In the genomic region with DNA sequence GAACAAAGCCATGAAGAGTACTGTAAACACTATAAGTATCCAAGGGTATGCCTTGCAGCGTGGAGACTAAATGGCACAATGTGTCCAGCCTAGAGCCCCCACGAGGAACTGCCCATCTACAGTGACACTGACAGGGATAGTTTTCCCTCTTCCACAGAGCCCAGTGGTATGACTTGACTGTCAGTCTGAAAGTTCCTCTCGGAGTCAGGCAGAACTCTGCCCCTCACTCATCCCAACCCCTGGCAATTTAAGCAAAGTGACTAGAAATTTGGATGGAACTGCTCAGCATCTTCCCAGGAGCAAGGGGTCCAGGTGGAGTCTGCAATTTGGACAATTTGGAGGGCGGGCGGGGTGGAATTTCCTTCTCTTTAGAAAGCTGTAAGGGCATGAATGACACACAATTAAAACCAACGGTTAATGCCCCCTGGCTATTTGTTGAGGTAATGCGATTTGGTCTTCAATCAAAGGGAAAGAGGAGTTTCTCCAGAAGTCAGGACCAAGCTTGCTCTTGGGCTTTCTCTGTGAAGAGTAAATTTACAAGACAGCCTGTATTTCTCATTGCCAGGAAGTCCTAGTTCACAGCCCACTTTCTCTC, we compare ENCODE assay signal across 17 mouse cellular contexts. TPM values are rescaled to one million over a fixed set of nuclear protein-coding genes. Genes with fewer than 3 reads are reported as not detected.
DNase-seq lines count a peak whose midpoint lies in the region; ATAC-seq and TF ChIP-seq lines count a peak whose summit lies in the region.
"Had no signal": no experiment of that assay in that cellular context is flagged by ENCODE, and none has a peak within 500 bp of the region (broad histone marks: within the 10 kb centered on the region; RNA-seq: fewer than 3 reads in every experiment).

No protein-coding gene starts in this region.

- no peak overlapping the region for H3K4me2 ChIP-seq in forebrain, embryonic 14.5 days (ENCODE audit: low read length)
- no peak overlapping the region for H3K4me2 ChIP-seq in forebrain, embryonic 16.5 days (ENCODE audit: low read length)
- H3K4me2 ChIP-seq in lung, embryonic 14.5 days, result no peak overlapping the region
- no peak overlapping the region for H3K4me2 ChIP-seq in stomach, embryonic 15.5 days
- H3K4me2 ChIP-seq: midbrain, embryonic 12.5 days had no signal

- H3K4me3 ChIP-seq in forebrain, embryonic 14.5 days (ENCODE audit: low read depth, low read length), result no peak overlapping the region
- H3K4me3 ChIP-seq in forebrain, embryonic 16.5 days (replicated peaks; ENCODE audit: low read length), result no peak overlapping the region
- no peak overlapping the region for H3K4me3 ChIP-seq in lung, embryonic 14.5 days (ENCODE audit: low read depth, low read length)
- 0 out of 2 replicates have a peak overlapping the region, but pooled peaks have one; percentile 48 for H3K4me3 ChIP-seq in stomach, embryonic 15.5 days (replicated peaks)
- H3K4me3 ChIP-seq: midbrain, embryonic 12.5 days had no signal

- no peaks in the 10 kb centered on the region for H3K9me3 ChIP-seq in forebrain, embryonic 14.5 days (replicated peaks; ENCODE audit: control insufficient read depth, low read length)
- H3K9me3 ChIP-seq in forebrain, embryonic 16.5 days (ENCODE audit: control insufficient read depth, low read length), result no peaks in the 10 kb centered on the region
- H3K9me3 ChIP-seq in lung, embryonic 14.5 days (ENCODE audit: low read depth, low read length), result no peaks in the 10 kb centered on the region
- no peaks in the 10 kb centered on the region for H3K9me3 ChIP-seq in stomach, embryonic 15.5 days
- H3K9me3 ChIP-seq: midbrain, embryonic 12.5 days had no signal

- H3K27me3 ChIP-seq in forebrain, embryonic 14.5 days (replicated peaks; ENCODE audit: control insufficient read depth, insufficient read depth, low read length), result peaks cover 42% of the 10 kb centered on the region
- peaks cover 20% of the 10 kb centered on the region for H3K27me3 ChIP-seq in forebrain, embryonic 16.5 days (replicated peaks; ENCODE audit: control insufficient read depth, insufficient read depth, low read length)
- peaks cover 91% of the 10 kb centered on the region for H3K27me3 ChIP-seq in lung, embryonic 14.5 days (ENCODE audit: insufficient read depth, low read length)
- H3K27me3 ChIP-seq in stomach, embryonic 15.5 days (replicated peaks), result peaks cover 50% of the 10 kb centered on the region

- 22% methylated on average over 7 of the region's 7 CpGs for whole genome bisulfite sequencing in forebrain, embryonic 14.5 days
- WGBS in forebrain, embryonic 16.5 days, result 21% methylated on average over 7 of the region's 7 CpGs
- WGBS in lung, embryonic 14.5 days, result 33% methylated on average over 7 of the region's 7 CpGs
- WGBS in stomach, embryonic 15.5 days, result 33% methylated on average over 7 of the region's 7 CpGs

- no peak for ATAC-seq in forebrain, embryonic 14.5 days
- ATAC-seq in forebrain, embryonic 16.5 days, result no peak
- ATAC-seq in lung, embryonic 14.5 days (ENCODE audit: insufficient read depth), result no peak
- no peak for ATAC-seq in stomach, embryonic 15.5 days (ENCODE audit: insufficient read depth, low FRiP score, low read depth)
- ATAC-seq: hindbrain, postnatal 0 days had no signal

- no peak overlapping the region for H3K9ac ChIP-seq in forebrain, embryonic 14.5 days (ENCODE audit: low read length)
- H3K9ac ChIP-seq in forebrain, embryonic 16.5 days (replicated peaks; ENCODE audit: low read depth, low read length), result no peak overlapping the region
- H3K9ac ChIP-seq in lung, embryonic 14.5 days, result no peak overlapping the region
- no peak overlapping the region for H3K9ac ChIP-seq in stomach, embryonic 15.5 days
- H3K9ac ChIP-seq: midbrain, embryonic 12.5 days had no signal

- peak; percentile 26 for TF ChIP-seq CTCF in lung, embryonic 14.5 days (IDR thresholded peaks at IDR 0.05; ENCODE audit: low read depth)

- peaks cover 20% of the 10 kb centered on the region for H3K4me1 ChIP-seq in forebrain, embryonic 14.5 days (ENCODE audit: control insufficient read depth, insufficient read depth, low read length)
- H3K4me1 ChIP-seq in forebrain, embryonic 16.5 days (replicated peaks; ENCODE audit: control insufficient read depth, insufficient read depth, low read length), result peaks cover 32% of the 10 kb centered on the region
- H3K4me1 ChIP-seq in lung, embryonic 14.5 days (ENCODE audit: insufficient read depth), result 0 out of 2 replicates have a peak, but pooled peaks cover 7% of the 10 kb centered on the region
- H3K4me1 ChIP-seq in stomach, embryonic 15.5 days, result peaks cover 25% of the 10 kb centered on the region

- intact Hi-C loops in gastrocnemius, postnatal 36 days (cut with DNase I), result no loop called here

- no peaks in the 10 kb centered on the region for H3K36me3 ChIP-seq in forebrain, embryonic 14.5 days (ENCODE audit: control insufficient read depth, insufficient read depth, low read length)
- no peaks in the 10 kb centered on the region for H3K36me3 ChIP-seq in forebrain, embryonic 16.5 days (ENCODE audit: control insufficient read depth, insufficient read depth)
- H3K36me3 ChIP-seq in lung, embryonic 14.5 days (ENCODE audit: insufficient read depth), result no peaks in the 10 kb centered on the region
- H3K36me3 ChIP-seq in stomach, embryonic 15.5 days, result no peaks in the 10 kb centered on the region
- H3K36me3 ChIP-seq: midbrain, embryonic 12.5 days had no signal

- DNase-seq in forebrain, embryonic 14.5 days (ENCODE audit: low spot score), result peak; percentile 24
- peak; percentile 21 for DNase-seq in lung, embryonic 14.5 days
- no peak for DNase-seq in lung, postnatal 36 days
- DNase-seq in Muller cell, postnatal 12 days (ENCODE audit: inconsistent ontology term), result peak; percentile 70
- no peak for DNase-seq in gastrocnemius, postnatal 36 days
- no peak for DNase-seq in cerebellum, postnatal 10 days
- DNase-seq: cerebellum, postnatal 25 days; kidney, postnatal 10 days; lung, adult 18-20 months; thymus, postnatal 25 days had no signal

- no peak overlapping the region for H3K27ac ChIP-seq in forebrain, embryonic 14.5 days (ENCODE audit: low read depth, low read length)
- H3K27ac ChIP-seq in forebrain, embryonic 16.5 days (ENCODE audit: low read length), result no peak overlapping the region
- H3K27ac ChIP-seq in lung, embryonic 14.5 days (ENCODE audit: low read depth), result no peak overlapping the region
- no peak overlapping the region for H3K27ac ChIP-seq in stomach, embryonic 15.5 days
- H3K27ac ChIP-seq: hindbrain, postnatal 0 days; midbrain, embryonic 12.5 days had no signal

RNA-seq across cellular contexts. Expression of a gene that starts 2.3 kb away (rescaled TPM):
- 29.4 and 47.5 TPM in 2 replicates for polyA plus RNA-seq in forebrain, embryonic 14.5 days (2014; fragmentation: Nextera tagmentation; extraction: Ambion mirVana)
- polyA plus RNA-seq in forebrain, embryonic 16.5 days (2015; fragmentation: Nextera tagmentation; extraction: Ambion mirVana), result 30.4 and 42.4 TPM in 2 replicates
- 12.3 and 15.2 TPM in 2 replicates for polyA plus RNA-seq in lung, embryonic 14.5 days (2014; fragmentation: Nextera tagmentation; extraction: Ambion mirVana)
- polyA plus RNA-seq in stomach, embryonic 15.5 days (2015; fragmentation: Nextera tagmentation; extraction: Ambion mirVana), result 478 and 643 TPM in 2 replicates
- total RNA-seq in gastrocnemius, postnatal 36 days (2021), result 100 to 1,000 TPM in 1 of 2 experiments, 10 to 100 TPM in 1; 87.9 to 112 TPM

RNA-seq across cellular contexts. Expression of a gene that starts 4.2 kb away (rescaled TPM):
- 77.2 and 110 TPM in 2 replicates for polyA plus RNA-seq in forebrain, embryonic 14.5 days (2014; fragmentation: Nextera tagmentation; extraction: Ambion mirVana)
- 75.0 and 96.2 TPM in 2 replicates for polyA plus RNA-seq in forebrain, embryonic 16.5 days (2015; fragmentation: Nextera tagmentation; extraction: Ambion mirVana)
- polyA plus RNA-seq in lung, embryonic 14.5 days (2014; fragmentation: Nextera tagmentation; extraction: Ambion mirVana), result 57.4 and 71.3 TPM in 2 replicates
- polyA plus RNA-seq in stomach, embryonic 15.5 days (2015; fragmentation: Nextera tagmentation; extraction: Ambion mirVana), result 1,735 and 2,224 TPM in 2 replicates
- total RNA-seq in gastrocnemius, postnatal 36 days (2021), result 100 to 1,000 TPM in 1 of 2 experiments, 10 to 100 TPM in 1; 99.6 to 103 TPM

RNA-seq across cellular contexts. Expression of a gene that starts 22.3 kb away (rescaled TPM):
- polyA plus RNA-seq in forebrain, embryonic 14.5 days (2014; fragmentation: Nextera tagmentation; extraction: Ambion mirVana), result 237 and 306 TPM in 2 replicates
- 191 and 212 TPM in 2 replicates for polyA plus RNA-seq in forebrain, embryonic 16.5 days (2015; fragmentation: Nextera tagmentation; extraction: Ambion mirVana)
- polyA plus RNA-seq in lung, embryonic 14.5 days (2014; fragmentation: Nextera tagmentation; extraction: Ambion mirVana), result 2.9 TPM in 2 replicates
- polyA plus RNA-seq in stomach, embryonic 15.5 days (2015; fragmentation: Nextera tagmentation; extraction: Ambion mirVana), result 3.6 and 5.3 TPM in 2 replicates
- total RNA-seq in gastrocnemius, postnatal 36 days (2021), result 1 to 10 TPM; 2.2 to 7.5 TPM

RNA-seq across cellular contexts. Expression of a gene that starts 37.7 kb away (rescaled TPM):
- not detected in 2 replicates for polyA plus RNA-seq in forebrain, embryonic 14.5 days (2014; fragmentation: Nextera tagmentation; extraction: Ambion mirVana)
- polyA plus RNA-seq in forebrain, embryonic 16.5 days (2015; fragmentation: Nextera tagmentation; extraction: Ambion mirVana), result not detected in 2 replicates
- not detected in 2 replicates for polyA plus RNA-seq in lung, embryonic 14.5 days (2014; fragmentation: Nextera tagmentation; extraction: Ambion mirVana)
- polyA plus RNA-seq in stomach, embryonic 15.5 days (2015; fragmentation: Nextera tagmentation; extraction: Ambion mirVana), result 0.66 and 0.92 TPM in 2 replicates
- not detected for total RNA-seq in gastrocnemius, postnatal 36 days (2021)
- total RNA-seq: hindbrain, postnatal 0 days had no signal
- polyA plus RNA-seq: frontal cortex, adult 2 months; heart, embryonic 16.5 days; hindbrain, postnatal 0 days; midbrain, embryonic 12.5 days; neural tube, embryonic 14.5 days had no signal

RNA-seq across cellular contexts. Expression of a gene that starts 39.6 kb away (rescaled TPM):
- polyA plus RNA-seq in forebrain, embryonic 14.5 days (2014; fragmentation: Nextera tagmentation; extraction: Ambion mirVana), result 65.2 and 72.6 TPM in 2 replicates
- 63.8 and 66.7 TPM in 2 replicates for polyA plus RNA-seq in forebrain, embryonic 16.5 days (2015; fragmentation: Nextera tagmentation; extraction: Ambion mirVana)
- 118 and 126 TPM in 2 replicates for polyA plus RNA-seq in lung, embryonic 14.5 days (2014; fragmentation: Nextera tagmentation; extraction: Ambion mirVana)
- polyA plus RNA-seq in stomach, embryonic 15.5 days (2015; fragmentation: Nextera tagmentation; extraction: Ambion mirVana), result 66.1 and 77.3 TPM in 2 replicates
- total RNA-seq in gastrocnemius, postnatal 36 days (2021), result 1 to 10 TPM; 8.7 to 9.7 TPM

Comparison
In these comparisons a context has a peak if more than half of its experiments do, and no peak if none do; other contexts are left out.
1. DNase-seq: peak in forebrain, embryonic 14.5 days (single experiment), lung, embryonic 14.5 days (single experiment) and Muller cell, postnatal 12 days (single experiment); none in lung, postnatal 36 days (single experiment), gastrocnemius, postnatal 36 days (0 of 2) and cerebellum, postnatal 10 days (0 of 2).
2. RNA of a gene that starts 4.2 kb away (polyA plus RNA-seq): 1,735 to 2,224 TPM in stomach, embryonic 15.5 days; 77.2 to 110 TPM in forebrain, embryonic 14.5 days, 75.0 to 96.2 TPM in forebrain, embryonic 16.5 days and 57.4 to 71.3 TPM in lung, embryonic 14.5 days; every median in the first group is over 10 times any median in the second.
3. RNA of a gene that starts 22.3 kb away (polyA plus RNA-seq): 237 to 306 TPM in forebrain, embryonic 14.5 days and 191 to 212 TPM in forebrain, embryonic 16.5 days; 3.6 to 5.3 TPM in stomach, embryonic 15.5 days and 2.9 TPM in lung, embryonic 14.5 days; every median in the first group is over 10 times any median in the second.